Mouse (Mus musculus) kidney, adult 2 months (tissue): ENCODE measurements around the gene Pbx4.

Experiments
- CTCF ChIP-seq: fragments of 200-500 bp; conservative IDR thresholded peaks from 2 replicates; pipeline ENCODE4 v1.5.1; 2011; ENCODE audit warnings: low read depth, mild to moderate bottlenecking, control low read depth, low read length, moderate library complexity, mixed read lengths; ENCODE audit not compliant: insufficient read depth, insufficient read length
- POLR2A ChIP-seq: fragments of 200-500 bp; IDR thresholded peaks from one replicate; pipeline ENCODE4 v1.6.1; 2011; ENCODE audit warnings: low read depth, low read length, control low read depth

GRCm38 (mm10) chr8:69863387-69864020, 31.2 kb downstream of the Pbx4 start:
- TF ChIP-seq CTCF: no peak
- no peak for TF ChIP-seq POLR2A
